Mouse (Mus musculus): ENCODE measurements around the gene Wnt10b. TPM values are rescaled to one million over a fixed set of nuclear protein-coding genes. Genes with fewer than 3 reads are reported as not detected.

Gene Wnt10b
- polyA plus RNA-seq, 1 experiment: 14.5 TPM

DNA sequence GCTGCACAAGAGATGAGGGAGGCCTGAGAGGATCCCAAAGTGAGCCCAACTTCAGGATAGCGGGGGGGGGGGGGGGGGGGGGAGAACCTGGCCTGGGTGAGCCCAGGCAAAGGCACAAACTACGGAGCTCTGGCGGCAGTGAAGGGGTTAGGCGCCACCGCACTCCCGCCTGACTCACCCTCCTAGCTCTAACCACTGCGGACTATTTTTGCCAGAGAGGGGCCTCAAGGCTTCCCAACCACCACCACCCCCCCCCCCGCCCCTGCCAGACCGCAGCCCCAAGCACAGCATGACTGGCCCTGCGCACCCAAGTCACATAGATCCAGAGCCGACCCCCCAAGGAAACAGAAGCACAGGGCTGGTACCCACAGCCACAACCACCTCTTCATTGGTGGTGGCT is 856 bp upstream of the Wnt10b start:
- H3K79me3 ChIP-seq (ENCODE audit: low read depth): peaks cover 4% of the 10 kb centered on the region
- H3ac ChIP-seq (ENCODE audit: control insufficient read depth, insufficient read length, low read depth): peak overlapping the region; percentile 78
- TF ChIP-seq MYOG (IDR thresholded peaks at IDR 0.05; ENCODE audit: control insufficient read depth, extremely low read depth, insufficient read length): no peak
- peak; percentile 6 for TF ChIP-seq FOSL1 (IDR thresholded peaks at IDR 0.05; ENCODE audit: insufficient read depth, low read length, poor library complexity, severe bottlenecking)
- TF ChIP-seq CTCF (IDR thresholded peaks at IDR 0.05; ENCODE audit: control insufficient read depth, insufficient read depth, insufficient read length): no peak
- peak; percentile 25 for TF ChIP-seq MAX (IDR thresholded peaks at IDR 0.05)
- H3K4me3 ChIP-seq (ENCODE audit: insufficient read depth, poor library complexity, severe bottlenecking): peak overlapping the region; percentile 63
- no peaks in the 10 kb centered on the region for H3K27me3 ChIP-seq (ENCODE audit: control insufficient read depth, insufficient read depth, insufficient read length)
- H3K36me3 ChIP-seq (ENCODE audit: control insufficient read depth, insufficient read depth): peaks cover 13% of the 10 kb centered on the region
- H3K79me2 ChIP-seq (ENCODE audit: control insufficient read depth, insufficient read depth): peaks cover 23% of the 10 kb centered on the region

DNA sequence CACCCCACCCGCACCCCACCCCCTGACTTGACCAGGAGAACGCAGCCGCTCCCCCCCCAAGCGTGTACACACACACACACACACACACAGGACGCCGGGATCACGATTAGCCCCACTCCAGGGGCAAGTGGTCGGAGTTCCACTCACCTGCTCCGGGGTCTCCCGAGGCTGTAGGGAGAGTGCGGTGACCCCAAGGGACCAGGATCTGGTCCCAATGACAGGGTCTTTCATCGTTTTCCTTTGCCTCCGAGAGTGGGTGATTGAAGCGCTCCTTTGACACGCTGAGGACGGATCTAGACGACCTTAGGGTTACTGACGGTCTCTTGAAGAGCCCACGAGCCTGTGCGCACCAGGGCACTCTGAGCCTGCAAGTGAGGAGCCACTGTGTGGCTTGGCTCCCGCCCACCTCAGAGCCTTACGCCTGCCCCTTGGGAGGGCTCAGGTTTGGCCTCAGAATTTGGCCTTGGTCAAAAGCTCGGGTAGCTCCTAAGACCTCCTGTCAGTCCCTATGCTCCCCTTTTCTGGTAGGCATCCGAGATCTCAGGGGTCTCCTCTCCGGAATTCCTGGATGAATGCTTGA is 331 bp upstream of the Wnt10b start:
- peak overlapping the region; percentile 78 for H3ac ChIP-seq (ENCODE audit: control insufficient read depth, insufficient read length, low read depth)
- H3K4me3 ChIP-seq (ENCODE audit: insufficient read depth, poor library complexity, severe bottlenecking): peak overlapping the region; percentile 63
- H3K27me3 ChIP-seq (ENCODE audit: control insufficient read depth, insufficient read depth, insufficient read length): no peaks in the 10 kb centered on the region
- peaks cover 23% of the 10 kb centered on the region for H3K79me2 ChIP-seq (ENCODE audit: control insufficient read depth, insufficient read depth)
- peaks cover 4% of the 10 kb centered on the region for H3K79me3 ChIP-seq (ENCODE audit: low read depth)
- H3K36me3 ChIP-seq (ENCODE audit: control insufficient read depth, insufficient read depth): peaks cover 16% of the 10 kb centered on the region
- no peak for TF ChIP-seq FOSL1 (IDR thresholded peaks at IDR 0.05; ENCODE audit: insufficient read depth, low read length, poor library complexity, severe bottlenecking)
- peak; percentile 44 for TF ChIP-seq MAX (IDR thresholded peaks at IDR 0.05)

DNA sequence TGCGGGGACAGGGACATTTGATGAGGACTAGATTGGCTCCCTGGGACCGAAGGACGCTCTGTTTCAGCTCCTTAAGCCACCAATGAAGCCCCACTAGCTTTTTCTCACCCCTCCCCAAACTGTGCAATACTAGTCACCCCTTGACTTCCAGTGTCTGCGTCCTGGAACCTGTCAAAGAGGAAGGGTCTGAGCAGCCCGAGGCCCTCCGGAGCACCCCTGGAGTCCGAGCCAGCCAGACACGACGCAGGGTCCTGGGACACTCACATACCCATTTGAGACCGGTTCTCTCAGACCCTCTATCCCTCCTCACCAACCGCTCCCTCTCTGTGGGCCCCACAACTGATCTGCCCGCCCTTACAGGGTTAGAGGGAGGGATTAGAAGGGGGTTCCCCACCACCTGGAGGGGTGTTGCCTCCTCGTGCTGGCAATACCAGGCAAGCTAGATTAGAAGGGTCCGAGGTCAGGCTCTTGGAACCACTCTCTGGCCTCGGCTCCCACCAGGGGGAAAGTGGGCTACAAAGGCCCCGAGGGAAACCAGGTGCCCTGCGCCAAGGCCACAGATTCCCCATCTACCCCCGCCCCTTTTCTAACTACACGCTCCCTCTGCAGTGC is 839 bp downstream of the Wnt10b start:
- H3ac ChIP-seq (ENCODE audit: control insufficient read depth, insufficient read length, low read depth): no peak overlapping the region
- H3K79me2 ChIP-seq (ENCODE audit: control insufficient read depth, insufficient read depth): peaks cover 23% of the 10 kb centered on the region
- H3K27me3 ChIP-seq (ENCODE audit: control insufficient read depth, insufficient read depth, insufficient read length): no peaks in the 10 kb centered on the region
- peak overlapping the region; percentile 63 for H3K4me3 ChIP-seq (ENCODE audit: insufficient read depth, poor library complexity, severe bottlenecking)
- TF ChIP-seq FOSL1 (IDR thresholded peaks at IDR 0.05; ENCODE audit: insufficient read depth, low read length, poor library complexity, severe bottlenecking): no peak
- no peak for TF ChIP-seq MAX (IDR thresholded peaks at IDR 0.05)
- no peak for TF ChIP-seq MYOG (IDR thresholded peaks at IDR 0.05; ENCODE audit: control insufficient read depth, extremely low read depth, insufficient read length)
- TF ChIP-seq USF1 (IDR thresholded peaks at IDR 0.05; ENCODE audit: low read depth): no peak
- TF ChIP-seq CTCF (IDR thresholded peaks at IDR 0.05; ENCODE audit: control insufficient read depth, insufficient read depth, insufficient read length): no peak
- TF ChIP-seq CEBPB (IDR thresholded peaks at IDR 0.05; ENCODE audit: low read depth): no peak
- no peak for TF ChIP-seq MYOD1 (IDR thresholded peaks at IDR 0.05; ENCODE audit: control insufficient read depth, insufficient read length, low read depth)
- H3K36me3 ChIP-seq (ENCODE audit: control insufficient read depth, insufficient read depth): peaks cover 27% of the 10 kb centered on the region
- peaks cover 4% of the 10 kb centered on the region for H3K79me3 ChIP-seq (ENCODE audit: low read depth)

DNA sequence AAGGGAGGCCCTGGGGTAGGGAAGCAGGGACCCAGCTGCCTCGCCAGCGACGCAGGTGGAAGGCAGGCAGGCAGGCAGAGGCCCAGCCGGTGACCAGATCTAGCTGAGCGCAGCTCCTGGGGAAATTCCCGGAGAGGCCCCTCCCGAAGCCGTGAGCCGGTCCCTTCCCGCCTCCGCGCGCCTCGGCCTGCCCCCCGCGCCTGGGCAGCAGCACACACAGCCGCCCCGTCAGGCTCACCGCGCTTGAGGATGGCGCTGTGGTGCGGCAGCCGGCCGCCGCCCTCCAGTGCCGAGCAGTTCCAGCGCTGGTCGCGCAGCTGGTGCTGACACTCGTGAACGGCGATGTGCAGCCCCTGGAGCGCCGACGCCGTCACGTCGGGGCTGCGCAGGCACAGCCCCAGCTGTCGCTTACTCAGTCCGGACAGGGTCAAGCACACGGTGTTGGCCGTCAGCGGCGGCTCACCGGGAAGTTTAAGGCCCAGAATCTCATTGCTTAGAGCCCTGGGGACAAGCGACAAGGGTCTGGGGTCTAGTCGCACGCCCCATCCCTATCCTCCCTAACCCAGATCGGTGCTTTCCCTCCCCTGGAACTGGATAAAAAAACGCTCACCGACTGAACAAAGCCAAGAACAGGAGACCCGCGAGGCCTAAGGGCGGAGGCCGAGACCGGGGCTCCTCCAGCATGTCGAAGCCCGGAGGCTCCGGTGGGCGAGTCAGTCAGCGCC is 1.5 kb downstream of the Wnt10b start:
- Histone ChIP-seq H3K79me2 (ENCODE audit: control insufficient read depth, insufficient read depth) (peaks cover 23% of the 10 kb centered on the region), H3K79me3 (ENCODE audit: low read depth) (peaks cover 4% of the 10 kb centered on the region), H3ac (ENCODE audit: control insufficient read depth, insufficient read length, low read depth) (no peak overlapping the region), H3K4me3 (ENCODE audit: insufficient read depth, poor library complexity, severe bottlenecking) (peak overlapping the region; percentile 63), H3K36me3 (ENCODE audit: control insufficient read depth, insufficient read depth) (peaks cover 34% of the 10 kb centered on the region), H3K27me3 (ENCODE audit: control insufficient read depth, insufficient read depth, insufficient read length) (no peaks in the 10 kb centered on the region)
- TF ChIP-seq CTCF (IDR thresholded peaks at IDR 0.05; ENCODE audit: control insufficient read depth, insufficient read depth, insufficient read length): peak; percentile 75
- TF ChIP-seq CEBPB (IDR thresholded peaks at IDR 0.05; ENCODE audit: low read depth): no peak
- TF ChIP-seq MYOD1 (IDR thresholded peaks at IDR 0.05; ENCODE audit: control insufficient read depth, insufficient read length, low read depth): no peak
- TF ChIP-seq MYOG (IDR thresholded peaks at IDR 0.05; ENCODE audit: control insufficient read depth, extremely low read depth, insufficient read length): no peak

DNA sequence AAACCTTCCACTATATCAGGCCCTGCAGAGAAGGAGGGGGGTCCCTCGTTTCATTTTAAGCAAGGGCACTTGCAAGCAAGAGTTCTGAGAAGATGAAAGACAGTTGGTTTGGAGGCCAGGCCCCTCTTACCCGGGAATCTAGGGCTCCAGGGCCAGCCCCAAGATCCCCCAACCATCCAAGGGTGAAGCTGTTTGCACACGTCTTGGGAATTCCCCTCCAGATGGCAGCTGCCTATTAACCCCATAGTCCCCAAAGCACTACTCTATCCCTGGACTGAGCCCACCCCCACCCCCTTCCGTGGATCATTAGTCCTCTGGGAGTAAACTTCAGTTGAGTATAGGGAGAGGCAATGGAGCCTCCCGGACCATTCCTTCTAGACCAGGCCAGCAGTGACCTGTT is 2.4 kb downstream of the Wnt10b start:
- Histone ChIP-seq H3K4me3 (ENCODE audit: insufficient read depth, poor library complexity, severe bottlenecking) (no peak overlapping the region), H3ac (ENCODE audit: control insufficient read depth, insufficient read length, low read depth) (no peak overlapping the region), H3K27me3 (ENCODE audit: control insufficient read depth, insufficient read depth, insufficient read length) (no peaks in the 10 kb centered on the region), H3K79me3 (ENCODE audit: low read depth) (peaks cover 4% of the 10 kb centered on the region), H3K79me2 (ENCODE audit: control insufficient read depth, insufficient read depth) (peaks cover 23% of the 10 kb centered on the region), H3K36me3 (ENCODE audit: control insufficient read depth, insufficient read depth) (peaks cover 39% of the 10 kb centered on the region)
- no peak for TF ChIP-seq USF1 (IDR thresholded peaks at IDR 0.05; ENCODE audit: low read depth)
- no peak for TF ChIP-seq CEBPB (IDR thresholded peaks at IDR 0.05; ENCODE audit: low read depth)
- TF ChIP-seq MYOG (IDR thresholded peaks at IDR 0.05; ENCODE audit: control insufficient read depth, extremely low read depth, insufficient read length): no peak
- no peak for TF ChIP-seq CTCF (IDR thresholded peaks at IDR 0.05; ENCODE audit: control insufficient read depth, insufficient read depth, insufficient read length)
- TF ChIP-seq MYOD1 (IDR thresholded peaks at IDR 0.05; ENCODE audit: control insufficient read depth, insufficient read length, low read depth): no peak
- TF ChIP-seq FOSL1 (IDR thresholded peaks at IDR 0.05; ENCODE audit: insufficient read depth, low read length, poor library complexity, severe bottlenecking): no peak
- TF ChIP-seq MAX (IDR thresholded peaks at IDR 0.05): no peak
